Mouse (Mus musculus) small intestine, adult 2 months (tissue): ENCODE measurements around the gene Rad54l2.

Experiments used
- CTCF ChIP-seq: fragments of 200-500 bp; IDR thresholded peaks from 2 replicates; pipeline ENCODE4 v1.5.1; 2012; ENCODE audit warnings: low read depth, mild to moderate bottlenecking, control low read depth, inconsistent platforms, low read length, moderate library complexity, mixed read lengths; ENCODE audit not compliant: insufficient replicate concordance, insufficient read length; ENCODE audit errors: extremely low read depth
- POLR2A ChIP-seq: fragments of 200-500 bp; IDR thresholded peaks from 2 replicates; pipeline ENCODE4 v1.6.1; 2012; ENCODE audit warnings: low read depth, mild to moderate bottlenecking, control low read depth, inconsistent platforms, low read length, moderate library complexity

DNA sequence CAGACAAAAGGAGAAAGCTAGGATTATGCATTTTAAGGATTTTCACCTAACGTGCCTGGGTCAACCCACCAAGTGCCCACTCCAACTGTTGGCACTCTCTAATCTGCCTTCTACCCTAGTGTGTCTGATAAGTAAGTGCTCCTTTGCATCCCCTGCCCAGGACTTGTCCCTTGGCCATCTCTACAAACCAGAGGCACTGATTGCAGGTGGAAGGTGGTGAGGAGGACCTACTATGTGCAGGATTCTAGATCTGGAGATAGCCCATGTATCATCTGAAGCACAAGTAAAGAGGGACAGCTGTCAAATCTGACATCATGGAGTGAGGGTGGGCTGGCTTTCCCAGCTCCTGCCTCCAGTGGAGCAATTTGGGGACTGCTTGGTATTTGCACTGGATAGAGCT lies 129.1 kb downstream of the Rad54l2 start:
- TF ChIP-seq POLR2A (no peak), CTCF (no peak)
